Mouse (Mus musculus) liver, adult 2 months (tissue): ENCODE results near the gene Cltc.

ENCODE experiments used
- CTCF ChIP-seq: fragments of 200-500 bp; IDR thresholded peaks from 2 replicates; pipeline ENCODE4 v1.5.1; 2011; ENCODE audit warnings: low read depth, low read length, control low read depth
- POLR2A ChIP-seq: fragments of 200-500 bp; IDR thresholded peaks from 2 replicates; pipeline ENCODE4 v1.6.1; 2011; ENCODE audit warnings: low read length, control low read depth; ENCODE audit not compliant: insufficient read depth; ENCODE audit errors: extremely low read depth

- TF ChIP-seq POLR2A (peak; percentile 91), CTCF (peak; percentile 53; the same call in 1 of the 2 replicates)
Measured at GRCm38 (mm10) chr11:86757480-86758371, at the start of gene Cltc.
